Mouse (Mus musculus): ENCODE measurements around the gene Ubxn10.

Ubxn10 gene

GRCm38 (mm10) chr4:138700184-138700982 is 36.6 kb downstream of the Ubxn10 start:
- DNase-seq = peak; percentile 64

- DNase-seq = no peak
Observed at GRCm38 (mm10) chr4:138698296-138698695, 38.7 kb downstream of the Ubxn10 start.

DNA sequence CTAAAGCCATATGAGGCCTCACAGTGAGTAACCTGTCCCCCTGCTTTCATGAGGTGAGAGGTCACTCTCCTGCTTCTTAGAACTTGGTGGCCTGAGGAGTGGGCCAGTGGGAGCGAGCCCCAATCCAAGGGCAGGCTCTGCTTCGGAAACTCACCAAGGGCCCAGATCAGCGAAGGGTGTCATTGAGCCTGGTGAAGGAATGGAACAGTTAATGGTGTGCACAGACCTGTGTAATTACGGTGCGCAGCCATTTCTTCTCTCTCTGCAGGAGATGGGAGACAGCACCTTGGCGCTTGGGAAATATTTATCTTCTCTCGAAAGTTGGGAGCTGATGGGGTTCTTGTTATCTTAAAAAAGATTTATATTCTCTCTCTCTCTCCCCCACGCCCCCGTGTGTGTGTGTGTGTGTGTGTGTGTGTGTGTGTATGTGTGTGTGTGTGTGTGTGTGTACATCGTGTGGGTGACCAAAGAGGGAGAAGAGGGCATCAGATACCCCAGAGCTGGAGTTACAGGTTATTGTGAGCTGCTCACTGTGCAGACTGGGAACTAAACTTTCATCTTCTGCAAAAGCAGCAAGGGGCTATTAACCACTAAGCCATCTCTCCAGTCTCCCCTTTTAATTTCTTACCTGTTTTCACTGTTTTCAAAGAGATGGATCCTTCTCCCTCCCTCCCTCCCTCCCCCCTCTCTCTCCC is 39.7 kb downstream of the Ubxn10 start:
- DNase-seq = no peak

DNA sequence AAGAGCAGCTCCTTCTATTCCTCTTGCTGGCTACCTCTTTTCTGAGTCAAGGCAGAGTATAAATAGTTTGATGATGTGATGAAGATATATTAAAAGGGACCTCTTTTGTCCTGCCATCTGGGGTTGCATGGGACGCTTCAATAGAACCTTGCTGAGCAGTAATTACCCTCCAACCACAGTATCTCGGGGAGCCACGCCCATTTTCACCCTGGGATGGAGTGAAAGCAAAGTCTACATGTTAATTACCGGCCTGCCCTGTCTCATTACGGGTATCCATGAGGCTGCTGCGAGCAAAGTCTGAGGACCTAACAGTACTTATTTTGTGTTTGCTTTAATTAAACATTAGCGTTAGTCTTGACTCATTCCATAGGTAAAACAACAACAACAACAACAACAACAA is 40.2 kb downstream of the Ubxn10 start:
- DNase-seq = no peak

GRCm38 (mm10) chr4:138693043-138693692 is 43.8 kb downstream of the Ubxn10 start:
- no peak for DNase-seq

GRCm38 (mm10) chr4:138691443-138692181 is 45.4 kb downstream of the Ubxn10 start:
- DNase-seq = peak; percentile 78

GRCm38 (mm10) chr4:138690561-138690960 is 46.4 kb downstream of the Ubxn10 start:
- no peak for DNase-seq

DNA sequence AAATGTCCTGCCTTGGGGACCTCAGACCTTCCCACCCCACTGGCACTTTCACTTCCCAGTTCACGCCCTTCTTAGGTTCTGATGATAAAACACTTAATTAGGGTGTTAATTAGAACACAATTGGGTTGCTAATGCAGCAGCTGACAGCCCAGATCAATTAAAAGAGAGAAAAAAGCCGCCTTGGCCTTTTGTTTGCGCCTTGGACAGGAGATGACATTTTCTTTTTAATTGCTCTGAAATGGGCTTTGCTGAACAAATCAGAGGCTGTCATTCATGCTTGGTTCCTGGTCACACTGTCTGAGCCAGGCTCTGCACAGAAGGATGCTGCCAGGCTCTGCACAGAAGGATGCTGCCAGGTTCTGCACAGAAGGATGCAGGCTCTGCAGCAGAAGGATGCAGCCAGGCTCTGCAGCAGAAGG is 47.9 kb downstream of the Ubxn10 start:
- no peak for DNase-seq

GRCm38 (mm10) chr4:138685813-138686212 is 51.2 kb downstream of the Ubxn10 start:
- DNase-seq = peak; percentile 61

- DNase-seq = no peak
Observed at GRCm38 (mm10) chr4:138682760-138683159, 54.2 kb downstream of the Ubxn10 start.

DNA sequence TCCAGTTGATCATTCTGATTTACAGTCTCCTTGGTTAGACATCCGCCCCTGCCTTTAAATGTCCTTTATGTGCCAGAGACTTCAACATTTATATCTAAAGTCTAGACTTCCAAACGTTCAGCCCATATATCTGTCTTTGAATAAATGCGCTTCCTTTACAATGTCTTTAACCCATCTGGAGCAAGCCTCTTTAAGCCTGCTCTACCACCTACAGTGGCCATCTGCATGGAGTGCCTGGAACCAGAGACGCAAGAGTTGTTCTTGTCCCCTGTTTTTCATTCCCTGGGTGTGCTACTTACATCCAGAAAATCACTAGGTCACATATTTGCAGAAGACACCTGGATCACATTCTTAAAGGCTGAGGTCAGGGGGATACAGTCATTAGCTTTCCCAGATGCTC is 56.8 kb downstream of the Ubxn10 start:
- DNase-seq = no peak

DNA sequence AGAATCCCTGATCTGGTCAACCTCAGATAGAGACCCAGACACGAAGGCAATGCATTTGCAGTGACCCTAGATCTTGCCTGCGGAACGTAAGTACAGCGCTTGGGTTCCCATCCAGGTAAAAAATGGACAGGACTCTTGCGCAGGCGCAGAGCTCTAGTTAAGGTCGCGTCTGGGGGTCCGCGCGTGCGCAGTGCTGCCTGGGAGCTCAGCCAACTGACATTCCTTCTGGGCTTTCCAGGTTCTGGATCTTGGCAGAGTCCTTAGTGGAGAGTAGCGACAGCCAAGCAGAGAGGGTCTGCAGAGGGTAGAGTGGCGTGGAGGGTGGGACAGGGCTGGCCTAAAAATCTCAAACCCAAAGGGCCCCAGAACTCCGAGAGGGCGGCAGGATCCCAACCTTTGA is 59.4 kb downstream of the Ubxn10 start:
- peak; percentile 61 for DNase-seq

DNA sequence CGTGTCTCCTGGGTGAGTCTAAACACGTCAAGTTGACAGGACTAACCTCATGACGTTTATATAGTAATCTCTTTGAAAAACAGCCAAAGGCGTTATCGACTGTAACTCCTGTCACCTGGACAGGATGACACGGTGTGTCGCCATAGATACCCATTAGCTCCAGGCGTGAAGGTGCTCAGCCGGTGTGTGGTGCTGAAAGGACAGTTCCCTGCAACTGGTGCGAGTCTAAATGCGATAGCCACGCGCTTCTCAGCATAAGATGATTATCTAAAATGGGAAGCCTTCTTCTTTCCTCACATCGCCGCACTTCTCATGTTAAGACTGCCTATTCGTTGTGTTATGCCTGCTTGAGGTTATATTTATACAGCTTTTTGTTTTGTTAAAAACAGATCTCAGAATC is 60.5 kb downstream of the Ubxn10 start:
- DNase-seq = no peak

GRCm38 (mm10) chr4:138672160-138672559 is 64.8 kb downstream of the Ubxn10 start:
- no peak for DNase-seq

DNA sequence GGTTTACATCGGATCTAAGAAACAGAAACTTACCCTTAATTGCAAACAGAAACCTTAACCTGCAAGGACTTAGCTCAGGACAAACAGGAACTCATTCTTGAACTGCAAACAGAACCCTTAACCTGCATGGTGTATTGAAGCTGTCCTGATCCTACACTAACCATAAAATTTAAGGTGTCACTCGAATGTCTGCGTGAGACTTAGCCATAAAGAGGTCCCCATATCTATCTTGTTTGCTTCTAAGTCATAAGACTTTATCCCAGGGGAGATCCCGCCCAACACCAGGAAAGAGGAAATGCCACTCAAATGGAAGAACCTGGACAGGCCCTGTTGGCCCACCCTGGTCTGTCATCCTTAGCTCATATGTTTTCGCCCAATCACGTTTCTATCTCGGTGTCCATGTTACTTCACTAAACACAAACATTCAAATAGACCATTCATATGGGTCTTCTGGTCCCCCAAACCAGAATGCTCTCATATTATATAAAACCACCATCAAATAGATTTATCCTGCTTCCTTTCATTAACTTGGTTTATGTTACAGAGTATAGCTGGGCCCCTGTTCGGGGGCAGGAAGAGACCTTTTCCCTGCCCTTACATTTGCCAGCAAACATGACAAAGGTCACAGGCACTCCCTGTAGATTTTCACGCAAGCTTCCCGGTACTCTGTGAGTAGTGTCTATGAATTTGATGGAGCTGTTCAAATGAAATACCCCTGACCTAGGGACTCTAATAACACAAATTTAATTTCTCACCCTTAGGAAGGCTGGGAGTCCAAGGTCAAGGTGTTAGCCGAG is 66.7 kb downstream of the Ubxn10 start:
- no peak for DNase-seq

DNA sequence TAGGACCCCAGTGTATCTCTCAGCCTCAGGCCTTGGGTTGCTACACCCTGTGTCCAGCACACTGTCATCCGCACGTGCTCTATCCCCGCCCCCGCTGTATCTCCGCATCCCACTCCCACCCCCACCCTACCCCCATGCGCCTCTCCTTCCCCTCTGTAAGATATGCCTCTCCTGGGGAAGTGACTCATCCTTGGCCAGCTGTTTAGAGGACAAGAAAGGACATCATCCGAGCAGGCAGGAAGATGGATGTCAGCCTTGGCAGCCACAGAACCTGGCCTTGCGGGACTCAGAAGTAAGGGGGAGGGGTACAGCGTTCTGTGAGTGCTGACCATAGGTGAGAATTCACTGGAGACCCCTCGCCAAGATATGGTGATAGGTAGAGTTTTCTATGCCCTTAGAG is 70.4 kb downstream of the Ubxn10 start:
- no peak for DNase-seq

- peak; percentile 54 for DNase-seq
Observed at GRCm38 (mm10) chr4:138659936-138660602, 76.9 kb downstream of the Ubxn10 start.
